9 mouse cellular contexts compared by ENCODE assay signal in the genomic region with DNA sequence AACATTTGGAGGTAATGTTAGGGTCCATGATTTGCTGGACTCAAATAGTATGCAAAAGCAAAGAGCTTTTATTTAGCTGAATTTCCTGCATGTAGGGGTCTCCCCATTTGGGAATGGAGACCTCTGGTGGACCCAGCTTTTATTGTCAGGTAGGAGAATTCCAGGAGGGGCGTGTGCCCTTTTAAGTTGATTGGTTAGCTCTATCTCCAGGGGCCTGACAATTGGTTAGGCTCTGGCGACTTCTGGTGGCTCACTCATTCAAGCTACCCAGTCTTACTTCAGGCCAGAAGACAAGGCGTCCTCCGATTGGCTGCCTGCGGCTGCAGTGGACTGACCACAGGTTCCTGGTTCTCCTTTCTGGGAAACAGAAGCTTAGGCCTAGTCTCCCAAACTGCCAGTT. TPM values are rescaled to one million over a fixed set of nuclear protein-coding genes. Genes with fewer than 3 reads are reported as not detected.
A peak's percentile ranks its signal among the peaks of the same experiment; 100 is the strongest.
DNase-seq lines count a peak whose midpoint lies in the region; ATAC-seq lines count a peak whose summit lies in the region.
"Had no signal": no experiment of that assay in that cellular context is flagged by ENCODE, and none has a peak within 500 bp of the region (broad histone marks: within the 10 kb centered on the region; RNA-seq: fewer than 3 reads in every experiment).

No protein-coding gene starts in this region.

- no peaks in the 10 kb centered on the region for H3K36me3 ChIP-seq in embryonic facial prominence, embryonic 11.5 days (replicated peaks; ENCODE audit: control insufficient read depth, insufficient read depth, low read depth, low read length)
- H3K36me3 ChIP-seq in intestine, embryonic 15.5 days, result no peaks in the 10 kb centered on the region

- H3K4me1 ChIP-seq in embryonic facial prominence, embryonic 11.5 days (ENCODE audit: control insufficient read depth, insufficient read depth, low read length), result no peaks in the 10 kb centered on the region
- peaks cover 5% of the 10 kb centered on the region; the same call in 1 of the 2 replicates for H3K4me1 ChIP-seq in intestine, embryonic 15.5 days (replicated peaks)

- DNase-seq in kidney, adult 9 months, result peak; percentile 42
- DNase-seq in kidney, adult 18-20 months, result no peak
- peak; percentile 74 for DNase-seq in embryonic facial prominence, embryonic 11.5 days (ENCODE audit: low spot score)
- DNase-seq in lung, postnatal 4 days, result peak; percentile 28 to 35
- DNase-seq in thymus, postnatal 4 days, result no peak
- DNase-seq in thymus, postnatal 36 days, result no peak
- no peak for DNase-seq in thymus, postnatal 25 days

- H3K27me3 ChIP-seq in embryonic facial prominence, embryonic 11.5 days (ENCODE audit: control insufficient read depth, insufficient read depth, low read length), result no peaks in the 10 kb centered on the region
- no peaks in the 10 kb centered on the region for H3K27me3 ChIP-seq in intestine, embryonic 15.5 days (replicated peaks)
- H3K27me3 ChIP-seq: megakaryocyte, embryonic 14.5 days had no signal

- no peak overlapping the region for H3K4me2 ChIP-seq in embryonic facial prominence, embryonic 11.5 days (ENCODE audit: low read depth, low read length)
- H3K4me2 ChIP-seq in intestine, embryonic 15.5 days (replicated peaks), result no peak overlapping the region

- WGBS in embryonic facial prominence, embryonic 11.5 days, result 33% methylated on average over 5 of the region's 5 CpGs
- WGBS in intestine, embryonic 15.5 days, result 48% methylated on average over 5 of the region's 5 CpGs

- H3K9me3 ChIP-seq in embryonic facial prominence, embryonic 11.5 days (replicated peaks; ENCODE audit: control insufficient read depth, low read length), result no peaks in the 10 kb centered on the region
- no peaks in the 10 kb centered on the region for H3K9me3 ChIP-seq in intestine, embryonic 15.5 days
- H3K9me3 ChIP-seq: megakaryocyte, embryonic 14.5 days had no signal

- H3K4me3 ChIP-seq in embryonic facial prominence, embryonic 11.5 days (ENCODE audit: low read depth, low read length), result no peak overlapping the region
- no peak overlapping the region for H3K4me3 ChIP-seq in intestine, embryonic 15.5 days (replicated peaks)
- H3K4me3 ChIP-seq: megakaryocyte, embryonic 14.5 days had no signal

- peak; percentile 81; the same call in 1 of the 2 replicates for ATAC-seq in embryonic facial prominence, embryonic 11.5 days (replicated peaks; ENCODE audit: insufficient number of reproducible peaks, low FRiP score, low TSS enrichment, low read depth)
- ATAC-seq in intestine, embryonic 15.5 days, result peak; percentile 78

- no peak overlapping the region for H3K9ac ChIP-seq in embryonic facial prominence, embryonic 11.5 days (replicated peaks; ENCODE audit: low read length)
- H3K9ac ChIP-seq in intestine, embryonic 15.5 days, result no peak overlapping the region

- no peak overlapping the region for H3K27ac ChIP-seq in embryonic facial prominence, embryonic 11.5 days (replicated peaks; ENCODE audit: low read depth, low read length)
- no peak overlapping the region for H3K27ac ChIP-seq in intestine, embryonic 15.5 days

RNA-seq across cellular contexts. Expression of a gene that starts 28.3 kb away (rescaled TPM):
- polyA plus RNA-seq in embryonic facial prominence, embryonic 11.5 days (2014; fragmentation: Nextera tagmentation; extraction: Ambion mirVana), result 29.0 and 31.1 TPM in 2 replicates
- polyA plus RNA-seq in intestine, embryonic 15.5 days (2015; fragmentation: Nextera tagmentation; extraction: Ambion mirVana), result 38.3 and 43.0 TPM in 2 replicates

RNA-seq across cellular contexts. Expression of a gene that starts 28.6 kb away (rescaled TPM):
- polyA plus RNA-seq in embryonic facial prominence, embryonic 11.5 days (2014; fragmentation: Nextera tagmentation; extraction: Ambion mirVana), result 21.1 and 21.9 TPM in 2 replicates
- polyA plus RNA-seq in intestine, embryonic 15.5 days (2015; fragmentation: Nextera tagmentation; extraction: Ambion mirVana), result 12.5 and 15.1 TPM in 2 replicates

Comparison
In these comparisons a context has a peak if more than half of its experiments do, and no peak if none do; other contexts are left out.
1. DNase-seq: peak in kidney, adult 9 months (single experiment), embryonic facial prominence, embryonic 11.5 days (single experiment) and lung, postnatal 4 days (2 of 2); none in kidney, adult 18-20 months (single experiment), thymus, postnatal 4 days (single experiment), thymus, postnatal 36 days (0 of 2) and thymus, postnatal 25 days (single experiment).